Mouse (Mus musculus) olfactory bulb, adult 2 months (tissue): ENCODE results near the gene Bid.

Experiments
- CTCF ChIP-seq: fragments of 200-500 bp; IDR thresholded peaks from 2 replicates; pipeline ENCODE4 v1.5.1; 2012; ENCODE audit warnings: low read depth, mild to moderate bottlenecking, low read length, moderate library complexity; ENCODE audit not compliant: insufficient read depth
- POLR2A ChIP-seq: fragments of 200-500 bp; IDR thresholded peaks from 2 replicates; pipeline ENCODE4 v1.6.1; 2012; ENCODE audit warnings: mild to moderate bottlenecking, low read depth, low read length, moderate library complexity; ENCODE audit not compliant: insufficient read depth

DNA sequence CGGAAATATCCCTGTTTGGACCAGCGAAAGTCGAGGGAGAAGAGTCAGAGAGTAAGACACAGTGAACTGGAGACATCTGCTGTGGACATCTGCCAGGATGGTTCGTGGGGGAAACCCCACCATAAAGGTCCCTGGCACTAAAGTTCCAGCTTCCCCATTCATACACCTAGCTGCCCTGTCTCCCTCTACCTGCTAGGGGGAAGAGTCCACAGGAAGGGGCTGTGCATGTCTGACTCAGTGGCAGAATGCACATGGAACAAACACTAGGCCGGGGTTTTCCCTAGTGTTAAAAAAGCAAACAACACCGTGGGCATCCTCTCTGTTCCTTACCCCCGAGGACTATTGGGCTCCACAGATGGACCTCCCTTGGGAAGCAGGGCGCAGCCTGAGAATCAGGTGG is 2.9 kb downstream of the Bid start:
- TF ChIP-seq POLR2A = no peak
- no peak for TF ChIP-seq CTCF
